Mouse (Mus musculus) MEL (cell line): ENCODE data around the gene Unc13c. TPM values are rescaled to one million over a fixed set of nuclear protein-coding genes. Genes with fewer than 3 reads are reported as not detected.
A peak's percentile ranks its signal among the peaks of the same experiment; 100 is the strongest.

ENCODE experiments used
- DNase-seq: peaks from one replicate; pipeline ENCODE4 v3.0.0; 2011; ENCODE audit warnings: low read depth, low spot score
- H3K27ac ChIP-seq: 2 replicates; pipeline ENCODE4 v1.5.1; 2012; ENCODE audit warnings: low read depth, mild to moderate bottlenecking, control low read depth, low read length, moderate library complexity; ENCODE audit not compliant: control insufficient read depth
- H3K27me3 ChIP-seq, 2 experiments: fragments of 150-350 bp in 1 of 2; sonication (generic) in 1 of 2; 2 replicates each; pipeline ENCODE4 v1.6.1; 2012; ENCODE audit warnings: low read length in 2 of 2, mild to moderate bottlenecking in 2 of 2, improper control_type of control experiment in 1 of 2, moderate library complexity in 1 of 2; ENCODE audit not compliant: insufficient read depth in 2 of 2, control insufficient read depth in 1 of 2
- H3K36me3 ChIP-seq, 2 experiments: 2 replicates each; pipeline ENCODE4 v1.6.1; 2012 to 2014; ENCODE audit warnings: low read length in 2 of 2, improper control_type of control experiment in 1 of 2, inconsistent platforms in 1 of 2, mild to moderate bottlenecking in 1 of 2; ENCODE audit not compliant: insufficient read depth in 2 of 2, control insufficient read depth in 1 of 2
- H3K4me1 ChIP-seq, 2 experiments: fragments of 150-350 bp in 1 of 2; sonication (generic) in 1 of 2; 2 replicates each; pipeline ENCODE4 v1.6.1; 2012; ENCODE audit warnings: low read length in 2 of 2, improper control_type of control experiment in 1 of 2, mild to moderate bottlenecking in 1 of 2; ENCODE audit not compliant: insufficient read depth in 2 of 2, control insufficient read depth in 1 of 2
- H3K4me3 ChIP-seq, 2 experiments: fragments of 150-350 bp in 1 of 2; sonication (generic) in 1 of 2; 2 replicates each; pipeline ENCODE4 v1.5.1; 2012; ENCODE audit warnings: low read depth in 2 of 2, low read length in 2 of 2, mild to moderate bottlenecking in 2 of 2, moderate library complexity in 2 of 2, control low read depth in 1 of 2, improper control_type of control experiment in 1 of 2; ENCODE audit not compliant: control insufficient read depth in 1 of 2, insufficient read depth in 1 of 2
- H3K79me2 ChIP-seq: 2 replicates; pipeline ENCODE4 v1.6.1; 2012; ENCODE audit warnings: mild to moderate bottlenecking, low read length, moderate library complexity; ENCODE audit not compliant: control insufficient read depth, poor library complexity, insufficient read depth
- H3K9ac ChIP-seq: 2 replicates; pipeline ENCODE4 v1.6.1; 2012; ENCODE audit warnings: low read depth, mild to moderate bottlenecking, control low read depth, low read length, moderate library complexity; ENCODE audit not compliant: control insufficient read depth, poor library complexity, severe bottlenecking
- H3K9me3 ChIP-seq: fragments of 150-350 bp; sonication (generic); replicated peaks from 2 replicates; pipeline ENCODE4 v1.6.1; 2012; ENCODE audit warnings: mild to moderate bottlenecking, low read length, improper control_type of control experiment, moderate library complexity; ENCODE audit not compliant: insufficient read depth
- CHD1 ChIP-seq: IDR thresholded peaks from 2 replicates; pipeline ENCODE4 v1.6.1; 2012; ENCODE audit warnings: low read depth, mild to moderate bottlenecking, inconsistent platforms, low read length, improper control_type of control experiment
- CTCF ChIP-seq, 3 experiments: IDR thresholded peaks in 2 of 3; conservative IDR thresholded peaks in 1 of 3; 2 replicates each; pipeline ENCODE4 v1.5.1; 2011 to 2012; ENCODE audit warnings: low read length in 3 of 3, low read depth in 2 of 3, mild to moderate bottlenecking in 2 of 3, improper control_type of control experiment in 1 of 3, inconsistent platforms in 1 of 3, mixed read lengths in 1 of 3, moderate library complexity in 1 of 3; ENCODE audit not compliant: control insufficient read depth in 1 of 3, insufficient read depth in 1 of 3, poor library complexity in 1 of 3, severe bottlenecking in 1 of 3
- E2F4 ChIP-seq: IDR thresholded peaks from 2 replicates; pipeline ENCODE4 v1.6.1; 2011; ENCODE audit warnings: low read depth, low read length, improper control_type of control experiment, borderline replicate concordance
- ETS1 ChIP-seq: IDR thresholded peaks from 2 replicates; pipeline ENCODE4 v1.6.1; 2012; ENCODE audit warnings: low read depth, mild to moderate bottlenecking, inconsistent platforms, low read length, improper control_type of control experiment, moderate library complexity
- GABPA ChIP-seq: IDR thresholded peaks from 2 replicates; pipeline ENCODE4 v1.6.1; 2012; ENCODE audit warnings: low read depth, mild to moderate bottlenecking, inconsistent platforms, low read length, improper control_type of control experiment, moderate library complexity
- GATA1 ChIP-seq: IDR thresholded peaks from 2 replicates; pipeline ENCODE4 v1.6.1; 2011; ENCODE audit warnings: low read depth, low read length, improper control_type of control experiment
- HCFC1 ChIP-seq: IDR thresholded peaks from 2 replicates; pipeline ENCODE4 v1.6.1; 2012; ENCODE audit warnings: low read depth, mild to moderate bottlenecking, inconsistent platforms, low read length, improper control_type of control experiment, moderate library complexity
- MAFK ChIP-seq: IDR thresholded peaks from 2 replicates; pipeline ENCODE4 v1.6.1; 2011; ENCODE audit warnings: low read depth, mild to moderate bottlenecking, low read length, improper control_type of control experiment, borderline replicate concordance
- MAX ChIP-seq: IDR thresholded peaks from 2 replicates; pipeline ENCODE4 v1.6.1; 2011; ENCODE audit warnings: low read length, improper control_type of control experiment
- MAZ ChIP-seq: IDR thresholded peaks from 2 replicates; pipeline ENCODE4 v1.6.1; 2012; ENCODE audit warnings: low read depth, mild to moderate bottlenecking, inconsistent platforms, low read length, improper control_type of control experiment
- MEF2A ChIP-seq: IDR thresholded peaks from 2 replicates; pipeline ENCODE4 v1.6.1; 2014; ENCODE audit warnings: low read depth, mild to moderate bottlenecking, inconsistent platforms, low read length, improper control_type of control experiment; ENCODE audit not compliant: poor library complexity, insufficient replicate concordance, severe bottlenecking; ENCODE audit errors: extremely low read depth
- MXI1 ChIP-seq: IDR thresholded peaks from 2 replicates; pipeline ENCODE4 v1.6.1; 2011; ENCODE audit warnings: mild to moderate bottlenecking, low read depth, low read length, improper control_type of control experiment
- MYB ChIP-seq: IDR thresholded peaks from 2 replicates; pipeline ENCODE4 v1.6.1; 2011; ENCODE audit warnings: mild to moderate bottlenecking, low read depth, low read length, improper control_type of control experiment
- MYC ChIP-seq: IDR thresholded peaks from 2 replicates; pipeline ENCODE4 v1.6.1; 2011; ENCODE audit warnings: low read depth, mild to moderate bottlenecking, low read length, improper control_type of control experiment, moderate library complexity
- NRF1 ChIP-seq: IDR thresholded peaks from 2 replicates; pipeline ENCODE4 v1.6.1; 2014; ENCODE audit warnings: low read depth, mild to moderate bottlenecking, inconsistent platforms, low read length, improper control_type of control experiment, moderate library complexity; ENCODE audit not compliant: poor library complexity, insufficient read depth, severe bottlenecking
- POLR2A ChIP-seq, 2 experiments: IDR thresholded peaks; 2 replicates each; pipeline ENCODE4 v1.6.1; 2011 to 2012; ENCODE audit warnings: low read length in 2 of 2, mild to moderate bottlenecking in 2 of 2, control low read depth in 1 of 2, improper control_type of control experiment in 1 of 2, low read depth in 1 of 2, moderate library complexity in 1 of 2; ENCODE audit not compliant: control insufficient read depth in 1 of 2, insufficient read depth in 1 of 2, poor library complexity in 1 of 2
- POLR2AphosphoS5 ChIP-seq: IDR thresholded peaks from 2 replicates; pipeline ENCODE4 v1.6.1; 2012; ENCODE audit warnings: low read depth, borderline replicate concordance, mild to moderate bottlenecking, inconsistent platforms, low read length, moderate library complexity, mixed read lengths
- RAD21 ChIP-seq: IDR thresholded peaks from 2 replicates; pipeline ENCODE4 v1.6.1; 2011; ENCODE audit warnings: mild to moderate bottlenecking, low read depth, low read length, improper control_type of control experiment
- SIN3A ChIP-seq: IDR thresholded peaks from 2 replicates; pipeline ENCODE4 v1.6.1; 2012; ENCODE audit warnings: low read length, improper control_type of control experiment, inconsistent platforms
- SMC3 ChIP-seq: IDR thresholded peaks from 2 replicates; pipeline ENCODE4 v1.6.1; 2011; ENCODE audit warnings: low read depth, low read length, improper control_type of control experiment
- TAL1 ChIP-seq: IDR thresholded peaks from 2 replicates; pipeline ENCODE4 v1.6.1; 2012; ENCODE audit warnings: mild to moderate bottlenecking, inconsistent platforms, low read length, moderate library complexity, mixed read lengths
- TCF12 ChIP-seq: IDR thresholded peaks from 2 replicates; pipeline ENCODE4 v1.6.1; 2014; ENCODE audit warnings: low read depth, mild to moderate bottlenecking, inconsistent platforms, low read length, improper control_type of control experiment, moderate library complexity
- ZC3H11A ChIP-seq: IDR thresholded peaks from 2 replicates; pipeline ENCODE4 v1.6.1; 2012; ENCODE audit warnings: low read depth, mild to moderate bottlenecking, inconsistent platforms, low read length, improper control_type of control experiment
- polyA plus RNA-seq, 2 experiments: library from polyadenylated mRNA; stranded (reverse) in 1 of 2; unstranded in 1 of 2; fragments of >175 nt in 1 of 2; fragments of >200 nt in 1 of 2; gene quantifications; 2 replicates each; pipeline versions ENCODE4 v1.2.1 to v1.2.4; 2012; ENCODE audit warnings: low replicate concordance in 2 of 2, low read depth in 1 of 2; ENCODE audit not compliant: insufficient read length in 2 of 2, insufficient read depth in 1 of 2, missing spikeins in 1 of 2
- total RNA-seq: library from RNA; depleted of rRNA; stranded (reverse); fragments of 300-350 nt; gene quantifications from 2 replicates; pipeline ENCODE4 v1.2.3, GENCODE M21; 2012

Unc13c gene
- total and polyA plus RNA-seq, 3 experiments = not detected

DNA sequence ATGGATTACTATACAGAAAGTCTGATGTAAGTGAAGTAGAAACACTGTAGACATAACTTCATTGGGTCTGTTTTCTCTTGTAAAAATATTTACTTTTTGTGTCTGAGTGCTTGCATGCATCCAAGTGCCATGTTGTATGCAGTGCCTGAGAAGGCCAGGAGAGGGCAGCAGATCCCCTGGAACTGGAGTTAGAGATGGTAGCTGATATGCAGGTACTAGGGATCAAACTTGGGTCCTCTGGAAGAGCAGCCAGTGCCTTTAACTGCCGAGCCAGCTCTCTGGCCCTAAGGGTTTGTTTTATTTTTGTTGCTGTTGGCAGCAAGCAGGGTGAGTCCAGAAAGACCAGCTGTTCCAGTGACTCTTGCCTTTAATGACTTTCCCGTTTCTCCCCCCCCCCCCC is 411.0 kb downstream of the Unc13c start:
- H3K36me3 ChIP-seq = no peaks in the 10 kb centered on the region
- no peaks in the 10 kb centered on the region for H3K4me1 ChIP-seq
- no peak for TF ChIP-seq MYC
- TF ChIP-seq SMC3 = peak; percentile 42
- peak; percentile 35 to 48 (median 46) for TF ChIP-seq CTCF (IDR thresholded peaks at IDR 0.05 in 2 of 3, conservative IDR thresholded peaks at IDR 0.05 in 1 of 3; ENCODE audit: control insufficient read depth in 1 of 3, insufficient read depth in 1 of 3, low read depth in 2 of 3, low read length in 3 of 3, poor library complexity in 1 of 3, severe bottlenecking in 1 of 3)
- TF ChIP-seq E2F4 = no peak
- TF ChIP-seq HCFC1 = no peak
- TF ChIP-seq TCF12 = no peak
- TF ChIP-seq SIN3A = no peak
- TF ChIP-seq MAFK = no peak
- TF ChIP-seq RAD21 = peak; percentile 31
- no peaks in the 10 kb centered on the region for H3K79me2 ChIP-seq
- no peak overlapping the region for H3K27ac ChIP-seq
- no peak overlapping the region for H3K9ac ChIP-seq
- peak; percentile 30 for DNase-seq
- no peaks in the 10 kb centered on the region for H3K9me3 ChIP-seq
- H3K27me3 ChIP-seq = no peaks in the 10 kb centered on the region
- H3K4me3 ChIP-seq = no peak overlapping the region

DNA sequence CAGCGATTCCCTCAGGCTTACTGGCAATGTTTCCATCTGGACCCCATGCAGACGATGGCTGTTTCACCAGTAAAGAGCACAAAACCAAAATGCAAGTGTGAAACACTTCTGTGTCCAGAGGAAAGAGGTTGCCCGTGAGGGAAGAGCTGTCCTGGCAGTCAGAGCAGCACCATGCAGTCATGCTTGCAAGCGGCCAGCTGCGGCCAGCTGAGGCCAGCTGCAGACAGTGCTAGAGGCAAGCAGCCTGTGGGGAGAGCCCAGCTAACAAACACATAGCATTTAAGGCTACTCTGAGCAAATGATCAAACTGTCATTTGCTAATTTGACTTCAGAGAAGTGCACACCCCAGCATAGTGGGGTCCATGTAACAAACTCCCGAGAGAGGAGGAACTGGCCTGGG is 413.4 kb downstream of the Unc13c start:
- TF ChIP-seq ZC3H11A (no peak), MYB (no peak), RAD21 (no peak), MXI1 (no peak), TAL1 (no peak), ETS1 (no peak), MEF2A (no peak), GABPA (no peak), GATA1 (no peak), POLR2A (IDR thresholded peaks at IDR 0.05; ENCODE audit: control insufficient read depth in 1 of 2, insufficient read depth in 1 of 2, low read depth in 1 of 2, low read length in 2 of 2, poor library complexity in 1 of 2) (no peak), TCF12 (no peak), CHD1 (no peak), MAX (no peak), MAZ (no peak), MAFK (no peak), POLR2AphosphoS5 (no peak), NRF1 (no peak)
- H3K27me3 ChIP-seq = no peaks in the 10 kb centered on the region
- DNase-seq = no peak
- H3K36me3 ChIP-seq = no peaks in the 10 kb centered on the region
- no peaks in the 10 kb centered on the region for H3K4me1 ChIP-seq
- no peak overlapping the region for H3K9ac ChIP-seq
- H3K9me3 ChIP-seq = no peaks in the 10 kb centered on the region
- H3K27ac ChIP-seq = no peak overlapping the region
- H3K4me3 ChIP-seq = no peak overlapping the region
- no peaks in the 10 kb centered on the region for H3K79me2 ChIP-seq
